Mouse (Mus musculus) B cell, adult 67 days (primary cell): ENCODE results near the gene Vmn2r97. TPM values are rescaled to one million over a fixed set of nuclear protein-coding genes. Genes with fewer than 3 reads are reported as not detected.

Experiments
- total RNA-seq, 2 experiments: library from RNA; stranded (reverse); gene quantifications; 4 replicates each; pipeline ENCODE4 v1.2.4; 2023

Gene Vmn2r97
- total RNA-seq: under 1 TPM; 0.15 TPM

DNA sequence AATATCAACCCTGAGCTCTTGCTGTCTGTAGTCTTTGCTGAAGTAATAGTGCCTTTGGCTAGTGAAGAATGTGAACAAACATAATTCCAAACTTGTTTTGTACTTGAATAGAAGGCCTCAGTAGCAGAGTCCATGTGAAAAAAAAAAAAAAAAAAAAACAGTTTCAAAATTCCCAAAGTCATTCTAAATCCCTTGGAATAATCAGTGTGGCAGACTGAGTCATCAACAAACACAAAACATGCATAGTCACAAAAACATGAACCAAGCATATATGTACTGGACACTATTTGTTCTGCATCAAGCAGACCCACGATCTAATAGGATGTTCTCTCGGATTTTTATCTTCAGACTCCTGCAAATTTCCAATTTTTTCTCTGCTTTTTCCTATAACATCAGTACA is at the start of gene Vmn2r97:
Gene Vmn2r97 (plus strand): TSS at position 301 of the 400 bp plus-strand sequence.

Other genes starting within 250 kb of the Vmn2r97 start
- not detected for gene Vmn2r98, start 139.2 kb downstream of the Vmn2r97 start, total RNA-seq